Mouse (Mus musculus) midbrain, postnatal 0 days (tissue): Measurements from ENCODE around the gene Cct8. TPM values are rescaled to one million over a fixed set of nuclear protein-coding genes. Genes with fewer than 3 reads are reported as not detected.

Experiments used
- ATAC-seq: fragments of 200-750 bp; cut with Nextera tagmentation; 2 replicates; pipeline ENCODE4 v1.8.0; 2017; ENCODE audit warnings: moderate number of reproducible peaks, mild to moderate bottlenecking, moderate TSS enrichment, moderate library complexity; ENCODE audit not compliant: low FRiP score
- DNase-seq: peaks from one replicate; pipeline ENCODE4 v3.0.0-alpha.2; 2015; ENCODE audit warnings: low spot score
- H3K27ac ChIP-seq: fragments of 300-500 bp; sonication (generic); 2 replicates; pipeline ENCODE4 v1.5.1; 2014; ENCODE audit warnings: low read depth, mild to moderate bottlenecking, low read length, mixed read lengths
- H3K27me3 ChIP-seq: fragments of 300-500 bp; sonication (generic); 2 replicates; pipeline ENCODE4 v1.6.1; 2014; ENCODE audit warnings: low read length, control low read depth, mixed read lengths; ENCODE audit not compliant: insufficient read depth
- H3K36me3 ChIP-seq: fragments of 300-500 bp; sonication (generic); 2 replicates; pipeline ENCODE4 v1.6.1; 2014; ENCODE audit warnings: low read length, control low read depth, mixed read lengths; ENCODE audit not compliant: insufficient read depth
- H3K4me1 ChIP-seq: fragments of 300-500 bp; sonication (generic); 2 replicates; pipeline ENCODE4 v1.6.1; 2014; ENCODE audit warnings: mild to moderate bottlenecking, control low read depth, antibody characterized with exemption, low read length, mixed read lengths; ENCODE audit not compliant: insufficient read depth
- H3K4me2 ChIP-seq: fragments of 300-500 bp; sonication (generic); 2 replicates; pipeline ENCODE4 v1.6.1; 2014; ENCODE audit warnings: low read depth, mild to moderate bottlenecking, low read length, mixed read lengths; ENCODE audit not compliant: poor library complexity, severe bottlenecking
- H3K4me3 ChIP-seq: fragments of 300-500 bp; sonication (generic); 2 replicates; pipeline ENCODE4 v1.5.1; 2014; ENCODE audit warnings: low read depth, mild to moderate bottlenecking, low read length, moderate library complexity
- H3K9ac ChIP-seq: fragments of 300-500 bp; sonication (generic); replicated peaks from 2 replicates; pipeline ENCODE4 v1.6.1; 2014; ENCODE audit warnings: mild to moderate bottlenecking, low read length, moderate library complexity, mixed read lengths; ENCODE audit not compliant: poor library complexity, severe bottlenecking
- H3K9me3 ChIP-seq: fragments of 300-500 bp; sonication (generic); 2 replicates; pipeline ENCODE4 v1.6.1; 2016; ENCODE audit warnings: low read length, control low read depth
- CTCF ChIP-seq: IDR thresholded peaks from 2 replicates; pipeline ENCODE4 v1.5.1; 2016; ENCODE audit warnings: antibody characterized with exemption, mild to moderate bottlenecking
- WGBS: fragments of 180-500 bp; shearing (Covaris S2); extraction: QIAGEN DNeasy Blood & Tissue Kit; methylation state at CpG from one replicate; pipeline ENCODE4 v1.1.7; 2014; 5-methylcytosine and 5-hydroxymethylcytosine counted together
- polyA plus RNA-seq: library from polyadenylated mRNA; unstranded; fragments of >200 nt; fragmentation: Nextera tagmentation; extraction: Ambion mirVana; gene quantifications from 2 replicates; pipeline ENCODE4 v1.2.1, GENCODE M21; 2015
- total RNA-seq: library from RNA; depleted of rRNA; stranded (reverse); fragments of >200 nt; gene quantifications from 2 replicates; pipeline ENCODE4 v1.2.3, GENCODE M21; 2014; rRNA removed

Cct8 gene
- 142 and 183 TPM in 2 replicates for total RNA-seq
- polyA plus RNA-seq, result 345 TPM in 2 replicates

DNA sequence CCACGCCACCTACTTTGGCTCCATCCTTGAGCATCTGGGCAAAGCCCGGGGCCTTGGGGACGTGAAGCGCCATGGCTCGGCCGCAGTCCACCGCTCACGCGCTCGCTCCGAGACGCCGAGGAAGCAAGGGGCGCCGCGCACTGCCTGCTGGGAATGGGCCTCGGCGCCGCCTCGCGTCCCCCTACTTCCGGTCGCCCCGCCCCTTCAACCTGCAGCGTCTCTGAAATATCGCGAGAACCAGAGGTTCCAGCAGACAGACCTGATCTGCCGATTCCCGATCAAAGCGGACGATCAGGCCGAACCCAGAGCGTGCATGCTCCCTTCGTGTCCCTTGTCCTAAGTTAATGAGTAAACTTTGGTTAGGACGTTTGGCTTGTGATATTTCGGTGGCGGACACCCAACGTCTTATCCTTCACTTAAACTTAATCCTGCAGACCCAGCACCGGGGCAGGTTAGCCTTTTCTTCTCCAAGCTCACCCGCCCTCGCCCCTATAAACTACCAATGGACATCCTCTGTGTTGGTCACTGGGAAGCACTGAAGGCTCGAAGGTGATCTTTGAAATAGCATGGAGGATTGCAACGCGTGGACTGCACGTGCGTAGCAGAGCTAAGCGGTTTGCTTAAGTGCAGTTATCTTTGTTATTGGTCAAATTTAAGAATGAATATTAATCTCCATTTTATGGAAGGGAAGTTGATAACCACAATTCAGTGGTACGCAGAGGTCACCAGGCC, at the start of gene Cct8:
Gene Cct8 (minus strand): TSS at position 158 of the 732 bp plus-strand sequence.
- H3K9ac ChIP-seq, result peak within 1 kb of the TSS; percentile 95
- peak within 1 kb of the TSS; percentile 84 for H3K4me3 ChIP-seq
- peak within 1 kb of the TSS; percentile 61 for H3K4me2 ChIP-seq
- H3K36me3 ChIP-seq, result peaks cover 14% of the 10 kb centered on the region
- no peaks in the 10 kb centered on the region for H3K27me3 ChIP-seq
- peak; percentile 97 for ATAC-seq
- H3K9me3 ChIP-seq, result no peaks in the 10 kb centered on the region
- DNase-seq, result peak; percentile 98
- no peak for TF ChIP-seq CTCF
- H3K4me1 ChIP-seq, result peaks cover 4% of the 10 kb centered on the region
- H3K27ac ChIP-seq, result peak within 1 kb of the TSS; percentile 88
- WGBS, result 2% methylated on average over 43 of the region's 48 CpGs

- H3K4me3 ChIP-seq, result no peak overlapping the region
- no peak overlapping the region for H3K27ac ChIP-seq
- DNase-seq (no peak), ATAC-seq (no peak)
- no peak overlapping the region for H3K4me2 ChIP-seq
- no peaks in the 10 kb centered on the region for H3K9me3 ChIP-seq
- no peaks in the 10 kb centered on the region for H3K36me3 ChIP-seq
- H3K4me1 ChIP-seq, result no peaks in the 10 kb centered on the region; the same call in 1 of the 2 replicates
- WGBS, result 68% methylated on average over 10 of the region's 10 CpGs
- no peak overlapping the region for H3K9ac ChIP-seq
- TF ChIP-seq CTCF, result no peak
- H3K27me3 ChIP-seq, result no peaks in the 10 kb centered on the region
These were observed 33.1 kb upstream of the Cct8 start for GRCm38 (mm10) chr16:87528755-87529154.

DNA sequence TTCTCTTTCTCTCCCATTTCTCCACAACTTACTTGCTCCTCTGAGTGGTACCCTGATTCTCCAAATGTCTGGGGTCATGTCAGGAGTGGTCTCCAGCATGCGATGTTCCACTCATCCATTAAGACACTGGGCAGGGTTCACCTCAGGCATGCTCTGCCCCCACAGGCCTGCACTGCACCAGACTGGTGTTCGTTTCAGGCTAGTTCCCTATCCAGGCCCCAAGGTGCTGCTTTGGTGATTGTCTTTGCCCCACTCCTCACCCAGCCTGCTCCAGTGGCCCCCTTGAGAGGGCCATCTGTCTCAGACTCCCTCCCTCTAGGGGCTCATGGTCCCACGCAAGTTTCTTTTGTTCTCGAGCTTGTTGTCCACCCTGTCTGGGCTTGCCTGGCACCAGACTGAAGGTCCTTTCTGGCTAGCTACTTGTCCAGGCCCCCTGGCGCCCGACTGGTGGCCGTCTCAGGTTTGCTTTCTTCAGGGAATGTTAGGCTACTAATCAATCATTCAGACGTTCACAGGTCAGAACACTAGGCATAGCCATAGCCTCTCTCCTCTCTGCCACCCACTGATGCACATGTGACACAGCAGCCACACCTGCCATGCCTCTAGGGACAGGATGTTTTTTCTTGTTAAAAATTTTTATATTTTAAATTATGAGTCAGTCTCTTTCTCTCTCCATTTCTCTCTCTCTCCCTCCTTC, 32.0 kb upstream of the Cct8 start:
- no peak overlapping the region for H3K9ac ChIP-seq
- no peaks in the 10 kb centered on the region for H3K36me3 ChIP-seq
- H3K27me3 ChIP-seq, result no peaks in the 10 kb centered on the region
- no peak overlapping the region for H3K4me3 ChIP-seq
- WGBS, result 64% methylated on average over 8 of the region's 8 CpGs
- no peak for TF ChIP-seq CTCF
- H3K27ac ChIP-seq, result no peak overlapping the region
- H3K4me2 ChIP-seq, result no peak overlapping the region
- no peaks in the 10 kb centered on the region for H3K9me3 ChIP-seq
- no peak for ATAC-seq
- no peaks in the 10 kb centered on the region; the same call in 1 of the 2 replicates for H3K4me1 ChIP-seq
- no peak for DNase-seq

DNA sequence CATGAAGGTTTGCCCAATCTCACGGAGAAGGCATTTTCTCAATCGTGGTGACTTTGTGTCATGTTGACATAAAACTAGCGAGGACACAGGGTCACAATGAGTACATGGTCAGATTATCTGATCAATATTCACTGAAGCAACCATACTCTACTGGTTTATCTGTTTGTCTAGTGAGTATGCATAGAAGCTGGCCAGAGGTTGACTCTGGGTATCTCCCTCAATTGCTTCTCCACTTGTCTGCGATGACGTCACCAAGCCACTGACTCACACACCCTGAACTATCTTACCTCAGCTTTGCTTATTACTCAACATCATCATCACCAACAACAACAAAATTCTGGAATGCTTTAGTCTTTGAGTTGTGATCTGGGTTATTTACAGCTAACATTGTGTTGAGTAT, 28.6 kb upstream of the Cct8 start:
- no peak for TF ChIP-seq CTCF
- WGBS, result 85% methylated on average over 5 of the region's 5 CpGs
- DNase-seq, result no peak
- H3K9me3 ChIP-seq, result no peaks in the 10 kb centered on the region
- no peak overlapping the region for H3K9ac ChIP-seq
- H3K4me2 ChIP-seq, result no peak overlapping the region
- H3K27me3 ChIP-seq, result no peaks in the 10 kb centered on the region
- ATAC-seq, result no peak
- no peaks in the 10 kb centered on the region; the same call in 1 of the 2 replicates for H3K4me1 ChIP-seq
- H3K27ac ChIP-seq, result no peak overlapping the region
- H3K4me3 ChIP-seq, result no peak overlapping the region
- H3K36me3 ChIP-seq, result no peaks in the 10 kb centered on the region

DNA sequence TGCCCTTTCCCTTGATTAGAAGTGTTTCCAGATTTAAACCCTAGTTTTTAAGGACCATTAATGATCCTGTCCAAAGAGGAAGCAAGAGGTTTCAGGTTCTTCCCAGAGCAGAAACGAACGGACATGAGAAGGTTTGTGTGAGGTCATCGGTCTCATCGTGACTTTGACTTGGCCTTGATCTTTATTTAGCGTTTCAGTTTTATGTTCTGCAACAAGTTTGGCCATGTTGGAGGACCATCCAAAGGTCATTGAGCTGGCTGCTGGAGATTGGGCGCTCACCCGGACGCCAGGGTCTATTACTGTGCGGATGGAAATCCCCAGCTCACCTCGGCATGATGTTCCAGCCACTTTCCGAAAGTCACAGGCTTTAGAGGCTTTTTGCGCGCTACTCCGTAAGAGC, 16.7 kb upstream of the Cct8 start:
- H3K4me2 ChIP-seq, result no peak overlapping the region
- WGBS, result 92% methylated on average over 14 of the region's 14 CpGs
- ATAC-seq, result no peak

GRCm38 (mm10) chr16:87511706-87512105, 16.0 kb upstream of the Cct8 start:
- Histone ChIP-seq H3K9ac (no peak overlapping the region), H3K27ac (no peak overlapping the region), H3K36me3 (no peaks in the 10 kb centered on the region), H3K4me2 (no peak overlapping the region), H3K4me3 (no peak overlapping the region), H3K9me3 (no peaks in the 10 kb centered on the region), H3K4me1 (no peaks in the 10 kb centered on the region), H3K27me3 (no peaks in the 10 kb centered on the region)
- ATAC-seq (no peak), DNase-seq (no peak)
- TF ChIP-seq CTCF, result no peak
- 62% methylated on average over 5 of the region's 5 CpGs for WGBS

More for the DNA sequence above, 16.7 kb upstream of the Cct8 start:
- TF ChIP-seq CTCF, result no peak
- Histone ChIP-seq H3K9ac (no peak overlapping the region), H3K9me3 (no peaks in the 10 kb centered on the region), H3K4me3 (no peak overlapping the region), H3K27ac (no peak overlapping the region), H3K27me3 (no peaks in the 10 kb centered on the region), H3K36me3 (no peaks in the 10 kb centered on the region), H3K4me1 (no peaks in the 10 kb centered on the region)
- no peak for DNase-seq
